Mouse (Mus musculus) yolk sac, embryonic 10.5 days (tissue): ENCODE data around the gene Cdkl4.

Experiments used
- DNase-seq: peaks from one replicate; pipeline ENCODE4 v3.0.0-alpha.2; 2017; ENCODE audit warnings: low spot score

Gene Cdkl4

GRCm38 (mm10) chr17:80515956-80516355, 61.7 kb downstream of the Cdkl4 start:
- peak; percentile 81 for DNase-seq

- peak; percentile 48 for DNase-seq
These were observed 62.1 kb downstream of the Cdkl4 start for GRCm38 (mm10) chr17:80515513-80515912.

- no peak for DNase-seq
These were observed 63.8 kb downstream of the Cdkl4 start for GRCm38 (mm10) chr17:80513766-80514165.

- DNase-seq, result no peak
These were observed 67.2 kb downstream of the Cdkl4 start for GRCm38 (mm10) chr17:80510459-80510855.

GRCm38 (mm10) chr17:80509494-80510458, 67.8 kb downstream of the Cdkl4 start:
- DNase-seq, result peak; percentile 75

- DNase-seq, result no peak
These were observed 71.8 kb downstream of the Cdkl4 start for GRCm38 (mm10) chr17:80505766-80506165.

GRCm38 (mm10) chr17:80505342-80505741, 72.3 kb downstream of the Cdkl4 start:
- DNase-seq, result no peak

GRCm38 (mm10) chr17:80501805-80502172, 75.8 kb downstream of the Cdkl4 start:
- no peak for DNase-seq

GRCm38 (mm10) chr17:80501037-80501804, 76.4 kb downstream of the Cdkl4 start:
- no peak for DNase-seq

- DNase-seq, result no peak
These were observed 77.6 kb downstream of the Cdkl4 start for GRCm38 (mm10) chr17:80500025-80500424.

- no peak for DNase-seq
These were observed 78.9 kb downstream of the Cdkl4 start for GRCm38 (mm10) chr17:80498600-80499268.

GRCm38 (mm10) chr17:80497183-80497601, 80.4 kb downstream of the Cdkl4 start:
- DNase-seq, result no peak

GRCm38 (mm10) chr17:80496607-80497170, 80.9 kb downstream of the Cdkl4 start:
- DNase-seq, result no peak

GRCm38 (mm10) chr17:80496185-80496584, 81.4 kb downstream of the Cdkl4 start:
- no peak for DNase-seq

- DNase-seq, result peak; percentile 43
These were observed 83.7 kb downstream of the Cdkl4 start for GRCm38 (mm10) chr17:80493891-80494290.

- DNase-seq, result no peak
These were observed 84.8 kb downstream of the Cdkl4 start for GRCm38 (mm10) chr17:80492811-80493210.

GRCm38 (mm10) chr17:80492274-80492673, 85.3 kb downstream of the Cdkl4 start:
- DNase-seq, result no peak

GRCm38 (mm10) chr17:80490166-80490565, 87.4 kb downstream of the Cdkl4 start:
- DNase-seq, result no peak

- no peak for DNase-seq
These were observed 88.7 kb downstream of the Cdkl4 start for GRCm38 (mm10) chr17:80488918-80489317.

GRCm38 (mm10) chr17:80485160-80485559, 92.5 kb downstream of the Cdkl4 start:
- no peak for DNase-seq

- DNase-seq, result no peak
These were observed 96.8 kb downstream of the Cdkl4 start for GRCm38 (mm10) chr17:80480855-80481224.
